Mouse (Mus musculus): Measurements from ENCODE around the gene Rpl18.

The Rpl18 gene

DNA sequence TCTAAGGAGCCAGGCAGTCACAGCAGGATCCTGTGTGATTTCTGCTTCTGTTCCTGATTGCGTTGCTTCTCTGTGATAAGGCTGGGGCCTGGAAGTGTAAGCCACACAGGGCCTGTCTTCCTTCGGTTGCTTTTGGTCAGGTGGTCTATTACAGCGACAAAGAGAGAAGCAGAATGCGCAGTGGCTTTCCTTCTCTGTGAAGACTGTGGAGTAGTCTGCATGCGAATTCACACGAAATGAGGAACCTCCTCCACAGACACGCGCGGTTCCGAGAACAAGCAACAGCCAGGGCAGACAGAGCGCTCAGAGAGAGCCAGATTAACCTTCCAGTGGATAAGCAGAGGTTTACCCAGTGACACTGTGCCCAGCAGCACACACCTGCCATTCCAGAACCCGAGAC, 26.1 kb downstream of the Rpl18 start:
- no peak for DNase-seq

DNA sequence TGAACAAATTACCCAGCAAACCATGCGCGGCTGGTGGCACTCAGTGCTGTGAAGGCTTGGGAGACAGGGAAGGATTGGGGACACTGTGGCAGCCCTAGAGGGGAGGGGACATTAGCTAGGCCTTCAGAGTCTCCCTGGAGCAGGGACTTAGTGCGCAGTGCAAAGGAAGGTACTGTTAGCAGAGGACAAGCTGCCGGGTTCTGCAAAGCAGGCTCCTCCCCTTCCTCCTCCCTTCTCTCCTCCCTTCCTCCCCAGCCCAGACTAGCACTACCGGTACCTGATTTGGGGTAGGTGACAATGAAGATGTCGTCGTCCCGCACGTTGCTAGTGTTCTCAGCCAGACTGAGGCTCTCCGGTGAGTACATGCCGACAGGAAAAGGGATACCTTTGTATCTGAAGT, 26.5 kb downstream of the Rpl18 start:
- DNase-seq, result no peak

DNA sequence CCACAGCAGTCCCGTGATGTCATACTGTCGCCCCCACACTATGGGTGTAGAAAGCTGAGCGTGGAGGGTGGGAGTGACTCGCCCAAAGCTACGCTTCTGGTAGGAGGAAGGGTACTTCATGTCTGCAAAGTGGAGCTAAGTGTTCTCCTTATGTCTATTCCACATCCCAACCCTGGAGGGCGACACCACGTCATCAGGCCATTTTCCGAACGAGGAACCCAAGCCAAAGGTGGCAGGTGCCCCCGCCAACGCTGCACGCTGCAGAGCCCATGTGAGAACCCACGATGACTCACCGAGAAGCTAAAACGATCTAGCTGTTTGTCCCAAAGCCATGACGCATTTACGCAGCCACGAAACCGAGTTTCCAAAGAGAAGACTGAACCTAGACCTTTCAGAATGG, 27.1 kb downstream of the Rpl18 start:
- DNase-seq, result no peak

DNA sequence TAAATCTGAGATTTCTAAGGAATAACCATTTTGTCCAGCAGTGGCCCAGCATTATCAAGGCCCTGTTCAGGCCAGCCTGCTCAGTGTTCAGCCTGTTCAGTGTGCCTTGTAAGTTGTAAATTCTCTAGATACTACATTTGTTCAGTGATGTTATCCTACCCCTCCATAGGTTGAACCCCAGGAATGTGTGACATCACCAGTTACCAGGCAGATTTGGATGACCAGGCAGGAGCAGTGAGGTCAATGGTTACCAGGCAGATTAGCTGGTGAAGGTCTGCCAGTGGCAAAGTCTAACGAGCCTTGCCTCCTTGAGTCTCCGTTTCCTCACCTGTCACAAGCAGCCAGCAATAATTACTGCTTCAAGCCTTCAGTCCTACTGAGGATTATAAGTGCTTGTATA, 29.1 kb downstream of the Rpl18 start:
- DNase-seq, result peak; percentile 87

DNA sequence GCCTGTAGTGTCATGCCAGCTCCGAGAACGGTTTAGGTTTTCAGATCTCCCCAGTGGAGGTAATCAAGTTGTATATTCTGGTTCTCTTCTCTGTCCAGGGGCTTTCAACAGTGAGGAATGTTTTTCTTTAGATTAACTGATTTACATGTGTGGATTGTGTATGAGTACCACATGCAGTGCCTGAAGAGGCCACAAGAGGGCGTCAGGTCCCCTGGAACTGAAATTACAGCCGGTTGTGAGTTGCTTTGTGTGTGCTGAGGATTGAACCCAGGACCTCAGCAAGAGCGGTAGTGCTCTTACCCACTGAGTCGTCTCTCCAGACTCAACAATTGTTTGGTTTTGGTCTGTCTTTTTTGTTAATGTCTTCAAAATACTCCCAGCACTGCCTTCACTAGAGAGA, 31.3 kb downstream of the Rpl18 start:
- DNase-seq, result no peak

DNA sequence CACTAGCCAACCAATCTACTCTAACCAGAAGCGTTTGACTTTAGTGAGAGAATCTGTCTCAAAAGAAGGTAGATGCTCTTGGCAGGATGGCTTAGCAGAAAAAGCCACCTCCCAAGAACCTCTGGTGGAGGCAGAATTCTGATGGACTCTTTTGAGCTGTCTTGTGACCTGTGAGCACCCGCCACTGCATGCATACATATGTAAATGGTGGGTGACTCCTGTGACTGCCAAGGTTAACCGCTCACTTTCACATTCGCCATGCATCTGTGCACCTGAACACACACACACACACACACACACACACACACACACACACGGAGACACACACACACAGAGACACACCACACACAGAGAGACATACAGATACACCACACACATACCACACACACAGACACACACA, 32.2 kb downstream of the Rpl18 start:
- DNase-seq, result no peak

DNA sequence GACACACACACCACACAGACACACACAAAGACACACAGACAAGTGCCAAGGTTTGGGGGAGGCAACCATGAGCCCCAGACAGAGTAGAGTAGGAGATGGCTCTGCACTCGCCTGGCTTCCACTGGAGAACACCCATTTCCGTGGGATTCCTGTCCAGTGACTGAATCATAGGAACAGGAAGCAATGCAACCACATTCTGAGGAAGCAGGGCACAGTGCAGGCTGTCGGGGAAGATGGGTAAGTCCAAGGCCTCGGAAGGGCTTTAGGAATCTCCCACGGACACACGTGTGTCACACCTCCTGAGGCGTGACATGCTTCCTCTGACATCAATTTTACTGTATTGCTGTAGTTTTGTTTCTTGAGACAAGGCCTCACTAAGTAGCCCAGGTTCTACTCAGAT, 32.9 kb downstream of the Rpl18 start:
- DNase-seq, result no peak

DNA sequence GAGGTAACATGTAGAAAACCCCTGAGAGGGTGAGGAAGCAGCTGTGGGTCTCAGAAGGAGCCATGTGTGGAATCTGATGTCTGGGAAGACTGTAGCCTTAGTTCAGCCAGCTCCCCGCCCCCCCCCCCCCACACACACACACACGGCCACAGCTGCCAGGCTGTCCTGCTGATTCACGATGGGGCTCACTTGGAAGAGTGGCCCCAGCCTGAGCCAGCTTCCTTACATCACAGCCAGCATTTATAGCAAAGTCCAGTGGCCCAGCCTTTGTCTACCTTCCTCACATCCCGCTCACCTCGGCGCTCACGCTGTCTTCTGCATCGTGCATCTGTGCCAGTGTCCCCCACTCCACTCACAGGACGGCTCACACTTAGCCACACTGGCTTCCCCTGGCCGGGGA, 34.1 kb downstream of the Rpl18 start:
- DNase-seq, result no peak

DNA sequence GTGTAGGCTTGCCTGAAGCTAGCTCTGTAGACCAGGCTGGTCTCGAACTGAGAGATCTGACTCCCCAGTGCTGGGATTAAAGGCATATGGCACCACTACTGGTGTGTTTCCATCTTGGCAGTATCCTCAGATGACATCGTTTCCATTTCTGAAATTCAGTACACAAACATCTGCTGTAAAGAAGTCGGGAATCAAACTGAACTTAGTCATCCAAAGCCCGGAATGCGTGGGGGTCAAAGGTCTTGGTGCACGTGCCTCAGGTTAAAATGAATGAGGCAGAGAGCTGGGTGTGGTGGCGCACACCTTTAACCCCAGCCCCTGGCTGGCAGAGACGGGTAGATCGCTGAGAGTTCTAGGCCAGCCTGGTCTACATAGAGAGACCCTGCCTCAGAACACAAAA, 34.9 kb downstream of the Rpl18 start:
- no peak for DNase-seq

DNA sequence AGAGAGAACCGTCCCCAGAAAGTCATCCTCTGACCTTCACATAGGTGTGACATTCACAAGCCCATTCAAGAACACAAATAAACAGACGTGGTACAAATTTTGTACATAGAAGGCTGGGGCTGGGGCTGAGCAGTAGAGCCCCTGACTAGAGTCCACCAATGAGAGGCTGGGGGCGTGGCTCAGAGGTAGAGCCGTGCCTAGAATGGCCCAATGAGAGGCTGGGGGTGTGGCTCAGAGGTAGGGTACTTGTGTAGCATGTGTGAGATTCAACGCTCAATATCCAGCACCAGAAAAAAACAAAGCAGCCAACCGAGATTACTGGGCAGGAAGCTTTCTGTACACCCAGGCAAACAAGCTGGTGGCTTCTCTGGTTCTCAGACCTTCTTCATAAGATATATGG, 40.4 kb downstream of the Rpl18 start:
- no peak for DNase-seq

DNA sequence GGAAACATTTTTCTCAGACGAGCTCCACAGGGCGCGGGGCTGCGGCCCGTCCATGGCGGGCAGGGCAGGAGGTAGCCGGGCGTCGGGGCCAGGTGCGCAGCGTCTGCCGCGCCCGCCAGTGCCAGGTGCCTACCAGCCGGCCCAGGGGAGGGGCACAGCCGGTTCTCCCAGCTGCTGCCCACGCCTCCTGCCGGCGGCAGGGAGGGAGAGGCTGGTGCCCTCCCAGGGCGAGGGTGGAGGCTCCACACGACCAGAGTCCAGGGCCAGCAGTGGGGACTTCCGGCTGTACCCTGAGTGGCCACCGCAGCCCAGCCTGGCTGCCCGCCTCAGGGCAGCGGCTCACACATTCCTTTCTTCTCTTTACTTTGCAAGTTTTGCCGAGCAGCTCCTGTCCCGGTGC, 44.1 kb downstream of the Rpl18 start:
- DNase-seq, result peak; percentile 53

DNA sequence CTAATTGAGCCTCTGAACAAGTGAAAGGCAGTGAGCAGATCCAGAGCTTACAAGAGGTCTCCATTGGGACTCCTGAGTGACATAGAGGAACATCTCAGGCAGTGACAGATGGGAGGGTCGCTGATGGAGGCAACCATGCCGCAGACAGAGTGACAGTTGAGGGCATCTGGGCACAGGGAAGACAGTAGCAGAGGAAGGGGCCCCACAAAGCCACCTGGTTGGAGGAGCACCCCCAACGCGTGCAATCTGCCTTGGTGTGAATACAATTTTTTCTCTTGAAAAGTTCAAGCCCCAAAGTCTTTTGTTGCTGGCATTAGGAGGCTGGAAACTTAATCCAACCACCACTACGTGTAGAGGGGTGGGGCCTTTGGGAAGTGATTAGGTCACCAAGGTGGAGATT, 44.9 kb downstream of the Rpl18 start:
- DNase-seq, result no peak

DNA sequence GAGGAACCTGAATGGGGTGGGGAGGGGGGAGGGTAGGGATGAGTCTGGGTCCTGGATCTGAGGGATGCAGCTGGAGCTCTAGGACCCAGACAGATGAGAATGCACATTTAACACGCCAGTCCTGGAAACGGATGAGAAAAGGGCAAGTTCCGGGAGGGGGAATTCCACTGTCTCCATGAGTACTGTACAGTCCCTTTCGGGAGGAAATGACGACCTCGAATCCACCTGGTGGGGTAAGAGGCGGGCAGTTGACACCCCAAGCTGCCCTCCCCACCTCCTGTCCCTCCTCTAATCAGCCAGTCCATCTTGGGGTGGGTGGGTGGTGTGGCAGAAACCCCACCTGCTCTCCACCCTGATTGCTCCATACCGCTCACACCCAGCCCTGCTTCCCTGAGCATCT, 50.7 kb downstream of the Rpl18 start:
- DNase-seq, result no peak

DNA sequence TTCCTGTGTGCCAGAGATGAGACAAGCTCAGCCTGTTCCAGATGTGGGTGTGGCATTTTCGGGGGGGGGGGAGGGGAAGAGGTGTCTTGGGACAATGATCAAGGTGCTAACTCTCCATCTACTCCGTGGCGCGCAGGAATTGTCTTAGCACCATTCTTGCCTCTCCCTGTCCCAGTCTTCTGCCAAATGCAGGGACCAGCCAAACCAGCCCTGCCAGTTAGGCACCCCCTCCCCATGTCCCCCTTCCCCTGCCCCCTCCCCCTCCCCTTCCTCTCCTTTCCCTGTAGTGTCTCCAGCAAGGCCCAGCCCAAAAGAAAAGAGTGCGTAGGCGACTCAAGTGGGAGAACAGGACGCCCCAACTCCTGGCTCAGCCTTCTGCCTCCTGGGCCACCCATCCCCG, 51.5 kb downstream of the Rpl18 start:
- DNase-seq, result no peak

DNA sequence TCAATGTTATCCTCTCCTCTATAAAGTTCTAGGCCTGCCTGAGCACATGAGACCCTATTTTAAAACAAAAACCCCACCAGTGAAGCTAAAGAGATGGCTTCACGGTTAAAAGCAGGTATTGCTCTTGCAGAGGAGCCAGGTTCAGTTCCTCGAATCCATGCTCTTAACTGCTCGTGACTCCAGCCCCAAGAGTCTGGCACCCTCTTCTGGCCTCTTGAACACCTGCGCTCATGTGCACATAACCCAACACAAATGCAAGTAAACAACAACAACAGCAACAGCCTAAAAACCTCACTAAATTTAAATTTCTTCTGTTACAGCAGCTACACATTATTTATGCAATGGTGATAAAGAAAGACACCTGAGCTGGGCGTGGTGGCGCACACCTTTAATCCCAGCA, 52.2 kb downstream of the Rpl18 start:
- DNase-seq, result no peak

All from lung, postnatal 14 days (tissue).